Mouse (Mus musculus): ENCODE measurements around the gene C1qtnf2.

- TF ChIP-seq POLR2A (IDR thresholded peaks at IDR 0.05; ENCODE audit: low read depth, low read length) (no peak), CTCF (IDR thresholded peaks at IDR 0.05; ENCODE audit: extremely low read depth, insufficient read length, insufficient replicate concordance, low read depth, low read length) (no peak)
Measured at GRCm38 (mm10) chr11:43474225-43474774, at the start of gene C1qtnf2.

Measured in small intestine, adult 2 months (tissue).